Comparison of ENCODE assay signal across 8 mouse cellular contexts in the genomic region with DNA sequence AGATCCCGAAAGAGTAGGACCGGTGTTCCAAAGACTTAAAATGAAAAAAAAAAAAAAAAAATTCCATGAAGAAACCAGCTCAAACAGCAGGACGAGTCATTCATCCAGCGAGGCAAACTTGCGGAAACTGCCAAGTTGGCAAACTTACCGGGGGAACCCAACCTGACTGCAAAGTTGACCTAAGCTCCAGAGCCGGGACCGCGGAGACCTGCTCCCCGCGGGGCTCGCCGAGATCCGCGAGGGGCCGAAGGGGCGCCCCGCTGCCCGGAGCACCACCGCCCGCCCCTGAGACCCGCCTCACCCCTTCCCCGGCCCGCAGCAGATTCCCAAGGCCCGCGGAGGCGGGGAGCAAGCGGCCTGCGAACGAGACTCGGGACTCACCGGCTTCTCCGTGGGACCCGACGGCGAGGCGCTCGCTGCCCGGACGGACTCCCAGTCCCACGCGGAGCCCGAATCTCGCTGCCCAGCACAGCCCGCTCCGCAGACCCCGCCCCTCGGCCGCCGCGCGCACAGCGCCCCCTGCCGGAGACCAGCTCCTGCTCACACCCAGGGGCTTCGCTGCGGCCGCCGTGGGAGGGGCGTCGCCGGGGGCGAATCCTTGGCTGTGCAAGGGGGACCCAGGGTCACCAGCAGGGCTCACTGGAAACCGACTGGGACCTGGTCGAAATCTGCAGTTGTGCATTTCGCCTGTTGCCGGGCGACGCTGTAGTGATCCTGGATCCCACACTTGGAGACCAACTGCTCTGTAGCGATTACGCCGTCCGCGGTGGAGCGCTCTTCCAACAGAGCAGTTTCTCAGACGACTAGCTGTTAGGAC. TPM values are rescaled to one million over a fixed set of nuclear protein-coding genes. Genes with fewer than 3 reads are reported as not detected.
DNase-seq lines count a peak whose midpoint lies in the region; ATAC-seq and TF ChIP-seq lines count a peak whose summit lies in the region.

Gene Steap1 (minus strand): TSS at position 461 of the 817 bp plus-strand sequence.

- H3K27me3 ChIP-seq in hindbrain, embryonic 12.5 days = peaks cover 17% of the 10 kb centered on the region
- H3K27me3 ChIP-seq in lung, embryonic 16.5 days (ENCODE audit: control insufficient read depth, insufficient read depth, low read depth, low read length) = peaks cover 7% of the 10 kb centered on the region

- H3K9me3 ChIP-seq in ES-E14 (ENCODE audit: control insufficient read depth, insufficient read depth, low read depth, low read length) = no peaks in the 10 kb centered on the region
- H3K9me3 ChIP-seq in hindbrain, embryonic 12.5 days (replicated peaks) = no peaks in the 10 kb centered on the region
- H3K9me3 ChIP-seq in lung, embryonic 16.5 days (ENCODE audit: control insufficient read depth, low read length) = no peaks in the 10 kb centered on the region

- under 1% methylated on average over 64 of the region's 75 CpGs for whole genome bisulfite sequencing in hindbrain, embryonic 12.5 days
- WGBS in lung, embryonic 16.5 days = under 1% methylated on average over 60 of the region's 75 CpGs

- H3K9ac ChIP-seq in ES-E14 (ENCODE audit: insufficient read depth, low read depth, low read length, poor library complexity, severe bottlenecking) = peak within 1 kb of the TSS; percentile 77
- H3K9ac ChIP-seq in hindbrain, embryonic 12.5 days = peak within 1 kb of the TSS; percentile 59
- H3K9ac ChIP-seq in lung, embryonic 16.5 days (ENCODE audit: low read length) = peak within 1 kb of the TSS; percentile 78

- H3K27ac ChIP-seq in ES-E14 (ENCODE audit: insufficient read depth, low read depth, low read length, poor library complexity, severe bottlenecking) = no peak within 1 kb of the TSS
- H3K27ac ChIP-seq in hindbrain, embryonic 12.5 days = no peak within 1 kb of the TSS
- H3K27ac ChIP-seq in lung, embryonic 16.5 days (ENCODE audit: low read length) = no peak within 1 kb of the TSS

- H3K4me1 ChIP-seq in ES-E14 (ENCODE audit: control insufficient read depth in 2 of 2, insufficient read depth in 2 of 2, low read length in 2 of 2, poor library complexity in 1 of 2) = no peaks in the 10 kb centered on the region
- peaks cover 8% of the 10 kb centered on the region for H3K4me1 ChIP-seq in hindbrain, embryonic 12.5 days
- H3K4me1 ChIP-seq in lung, embryonic 16.5 days (replicated peaks; ENCODE audit: control insufficient read depth, insufficient read depth, low read length) = peaks cover 3% of the 10 kb centered on the region

- peak within 1 kb of the TSS; percentile 70 to 79 for H3K4me3 ChIP-seq in ES-E14 (ENCODE audit: insufficient read depth in 1 of 2, low read depth in 1 of 2, low read length in 2 of 2, poor library complexity in 1 of 2, severe bottlenecking in 1 of 2)
- H3K4me3 ChIP-seq in hindbrain, embryonic 12.5 days = peak within 1 kb of the TSS; percentile 58
- peak within 1 kb of the TSS; percentile 69 for H3K4me3 ChIP-seq in lung, embryonic 16.5 days (ENCODE audit: low read length)

- DNase-seq in ES-E14 (ENCODE audit: low read depth, low spot score) = peak; percentile 66
- DNase-seq in cerebellum, adult 9-10 months = peak; percentile 74
- DNase-seq in frontal cortex, postnatal 14 days (ENCODE audit: low spot score in 2 of 2) = peak; percentile 34 to 71
- peak; percentile 91 to 93 for DNase-seq in layer of hippocampus, postnatal 10 days (ENCODE audit: low spot score in 2 of 2)
- DNase-seq in ovary, postnatal 36 days (ENCODE audit: low spot score) = peak; percentile 93
- peak; percentile 66 for DNase-seq in thymus, postnatal 14 days

- H3K36me3 ChIP-seq in ES-E14 (ENCODE audit: control insufficient read depth, insufficient read depth, low read length, poor library complexity, severe bottlenecking) = no peaks in the 10 kb centered on the region
- H3K36me3 ChIP-seq in hindbrain, embryonic 12.5 days = no peaks in the 10 kb centered on the region
- no peaks in the 10 kb centered on the region for H3K36me3 ChIP-seq in lung, embryonic 16.5 days (ENCODE audit: control insufficient read depth, insufficient read depth, low read length)

- ATAC-seq in hindbrain, embryonic 12.5 days (ENCODE audit: low FRiP score) = peak; percentile 93
- peak; percentile 95 for ATAC-seq in lung, embryonic 16.5 days (ENCODE audit: low read depth)

- in situ Hi-C loops in ES-E14 (cut with MboI; ENCODE audit: low sequenced_read_pairs in 2 of 2, unreplicated experiment in 2 of 2) = no loop called here

- peak within 1 kb of the TSS; percentile 95 for H3K4me2 ChIP-seq in hindbrain, embryonic 12.5 days (replicated peaks)
- H3K4me2 ChIP-seq in lung, embryonic 16.5 days (ENCODE audit: low read depth, low read length) = peak within 1 kb of the TSS; percentile 100

TF ChIP-seq in ES-E14, 5 proteins besides CTCF, POLR2A, EP300 and RAD21:
- no peak for TF ChIP-seq HCFC1 (IDR thresholded peaks at IDR 0.05; ENCODE audit: borderline replicate concordance, insufficient read depth, low read length)
- TF ChIP-seq CHD2 (IDR thresholded peaks at IDR 0.05; ENCODE audit: low read depth, low read length) = no peak
- peak; percentile 38; the same call in 1 of the 2 replicates for TF ChIP-seq ZC3H11A (IDR thresholded peaks at IDR 0.05; ENCODE audit: borderline replicate concordance, low read depth, low read length)
- TF ChIP-seq ZNF384 (IDR thresholded peaks at IDR 0.05; ENCODE audit: low read depth, low read length) = peak; percentile 66; the same call in 1 of the 2 replicates
- TF ChIP-seq MAFK (IDR thresholded peaks at IDR 0.05; ENCODE audit: insufficient read depth, low read depth, low read length) = 0 out of 2 replicates have a peak, but pooled peaks have one; percentile 9

RNA-seq across cellular contexts. Expression of gene Steap1, which starts in this region (rescaled TPM):
- 43.3 and 45.6 TPM in 2 replicates for total RNA-seq in ES-E14 (2012; rRNA removed)
- 2.5 and 3.0 TPM in 2 replicates for polyA plus RNA-seq in hindbrain, embryonic 12.5 days (2016; fragmentation: Nextera tagmentation; extraction: Ambion mirVana)
- 1 to 10 TPM in 1 of 2 experiments, under 1 TPM in 1; 0.89 to 1.3 TPM for total RNA-seq in layer of hippocampus, postnatal 10 days (2021)
- 2.0 and 3.3 TPM in 2 replicates for polyA plus RNA-seq in lung, embryonic 16.5 days (2015; fragmentation: Nextera tagmentation; extraction: Ambion mirVana)

Comparison
In these comparisons a context has a peak if more than half of its experiments do, and no peak if none do; other contexts are left out.
1. RNA of gene Steap1 (total RNA-seq): 43.3 to 45.6 TPM in ES-E14; 0.89 to 1.3 TPM in layer of hippocampus, postnatal 10 days; every median in the first group is over 10 times any median in the second.
2. Peak in every context shown above with its lines, with median percentiles within 50 percentile points of each other: DNase-seq, H3K4me3 ChIP-seq and H3K9ac ChIP-seq.